Mouse (Mus musculus) lung, adult 2 months (tissue): ENCODE results near the gene Esx1. TPM values are rescaled to one million over a fixed set of nuclear protein-coding genes. Genes with fewer than 3 reads are reported as not detected.

ENCODE experiments used
- DNase-seq: peaks from one replicate; pipeline ENCODE4 v3.0.0; 2022
- H3K4me1 ChIP-seq: fragments of 200-500 bp; 2 replicates; pipeline ENCODE4 v1.6.1; 2011; ENCODE audit warnings: low read length; ENCODE audit not compliant: control insufficient read depth, insufficient read depth
- H3K4me3 ChIP-seq: fragments of 200-500 bp; replicated peaks from 2 replicates; pipeline ENCODE3; 2011; ENCODE audit warnings: low read depth, mild to moderate bottlenecking, control low read depth, low read length; ENCODE audit errors: extremely low read depth
- CTCF ChIP-seq: fragments of 200-500 bp; IDR thresholded peaks from 2 replicates; pipeline ENCODE4 v1.5.1; 2011; ENCODE audit warnings: mild to moderate bottlenecking, low read length, control low read depth; ENCODE audit not compliant: insufficient read depth
- POLR2A ChIP-seq: fragments of 200-500 bp; IDR thresholded peaks from 2 replicates; pipeline ENCODE4 v1.6.1; 2011; ENCODE audit warnings: low read depth, mild to moderate bottlenecking, control low read depth, low read length, borderline replicate concordance; ENCODE audit errors: extremely low read depth
- WGBS: fragments of 180-500 bp; shearing (Covaris S2); methylation state at CpG from one replicate; pipeline ENCODE4 v1.1.7; 2018; 5-methylcytosine and 5-hydroxymethylcytosine counted together
- polyA plus RNA-seq: library from polyadenylated mRNA; depleted of rRNA; stranded (reverse); fragments of >200 nt; gene quantifications from 2 replicates; pipeline ENCODE4 v1.2.3, GENCODE M21; 2012; rRNA removed

The Esx1 gene
- not detected in 2 replicates for polyA plus RNA-seq

- no peak within 1 kb of the TSS for H3K4me3 ChIP-seq
- TF ChIP-seq CTCF, result no peak
- TF ChIP-seq POLR2A, result no peak
Observed at GRCm38 (mm10) chrX:137121718-137122117, at the start of gene Esx1. Esx1 (minus strand) TSS chrX:137122083.

DNA sequence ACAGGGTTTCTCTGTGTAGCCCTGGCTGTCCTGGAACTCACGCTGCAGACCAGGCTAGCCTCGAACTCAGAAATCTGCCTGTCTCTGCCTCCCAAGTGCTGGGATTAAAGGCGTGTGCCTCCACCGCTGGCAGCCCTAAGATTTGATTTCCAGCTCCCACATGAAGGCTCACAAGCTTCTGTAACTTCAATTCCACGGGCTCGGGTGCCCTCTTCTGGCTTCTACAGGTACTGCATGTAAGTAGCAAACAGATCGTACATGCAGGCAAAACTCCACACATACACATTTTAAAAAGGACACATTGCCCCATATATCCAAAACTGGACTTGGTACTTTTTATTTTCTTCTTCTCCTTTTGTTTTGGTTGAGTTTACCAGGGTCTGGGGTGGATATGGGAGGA is 48.1 kb upstream of the Esx1 start:
- no peak for DNase-seq
- no peak overlapping the region for H3K4me3 ChIP-seq
- TF ChIP-seq POLR2A, result no peak
- TF ChIP-seq CTCF, result no peak
- no peaks in the 10 kb centered on the region for H3K4me1 ChIP-seq
- whole genome bisulfite sequencing, result 46% methylated on average over 7 of the region's 7 CpGs

More at GRCm38 (mm10) chrX:137121718-137122117, at the start of gene Esx1:
- H3K4me1 ChIP-seq, result no peaks in the 10 kb centered on the region
- 32% methylated on average over 21 of the region's 21 CpGs for WGBS
- DNase-seq, result no peak

GRCm38 (mm10) chrX:137167658-137168057 is 45.8 kb upstream of the Esx1 start:
- Histone ChIP-seq H3K4me3 (no peak overlapping the region), H3K4me1 (no peaks in the 10 kb centered on the region)
- WGBS, result 62% methylated on average over 7 of the region's 7 CpGs
- DNase-seq, result no peak
- no peak for TF ChIP-seq CTCF
- TF ChIP-seq POLR2A, result no peak

- H3K4me1 ChIP-seq, result no peaks in the 10 kb centered on the region
- no peak for DNase-seq
- WGBS, result 82% methylated on average over 3 of the region's 3 CpGs
- no peak overlapping the region for H3K4me3 ChIP-seq
- TF ChIP-seq CTCF (no peak), POLR2A (no peak)
Observed at GRCm38 (mm10) chrX:137165621-137166020, 43.7 kb upstream of the Esx1 start.

GRCm38 (mm10) chrX:137162700-137163099 is 40.8 kb upstream of the Esx1 start:
- no peak overlapping the region for H3K4me3 ChIP-seq
- no peaks in the 10 kb centered on the region for H3K4me1 ChIP-seq
- DNase-seq, result no peak
- WGBS, result 61% methylated on average over 1 of the region's 1 CpGs
- TF ChIP-seq POLR2A (no peak), CTCF (no peak)

DNA sequence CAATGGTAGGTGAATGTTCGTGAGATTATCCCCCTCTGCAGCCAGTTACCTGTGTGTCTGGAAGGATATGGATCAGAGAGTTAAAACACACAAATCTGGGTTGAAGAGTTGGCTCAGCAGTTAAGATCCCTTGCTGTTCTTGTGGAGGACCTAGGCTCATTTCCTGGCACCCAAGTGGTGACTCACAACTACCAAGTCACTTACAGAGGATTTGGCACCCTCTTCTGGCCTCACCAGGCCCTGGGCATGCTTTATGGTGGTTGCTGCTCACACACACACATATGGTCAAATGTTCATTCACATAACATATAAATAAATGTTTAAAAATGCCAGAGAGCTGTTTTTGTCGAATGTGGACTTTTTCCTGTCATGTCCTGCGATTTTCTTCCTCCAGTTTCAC is 39.1 kb upstream of the Esx1 start:
- no peaks in the 10 kb centered on the region for H3K4me1 ChIP-seq
- no peak overlapping the region for H3K4me3 ChIP-seq
- WGBS, result 57% methylated on average over 3 of the region's 3 CpGs
- no peak for DNase-seq
- TF ChIP-seq POLR2A, result no peak
- TF ChIP-seq CTCF, result no peak

- Histone ChIP-seq H3K4me1 (no peaks in the 10 kb centered on the region), H3K4me3 (no peak overlapping the region)
- no peak for DNase-seq
- TF ChIP-seq CTCF (no peak), POLR2A (no peak)
- WGBS, result 80% methylated on average over 11 of the region's 11 CpGs
Observed at GRCm38 (mm10) chrX:137149050-137149449, 27.2 kb upstream of the Esx1 start.

DNA sequence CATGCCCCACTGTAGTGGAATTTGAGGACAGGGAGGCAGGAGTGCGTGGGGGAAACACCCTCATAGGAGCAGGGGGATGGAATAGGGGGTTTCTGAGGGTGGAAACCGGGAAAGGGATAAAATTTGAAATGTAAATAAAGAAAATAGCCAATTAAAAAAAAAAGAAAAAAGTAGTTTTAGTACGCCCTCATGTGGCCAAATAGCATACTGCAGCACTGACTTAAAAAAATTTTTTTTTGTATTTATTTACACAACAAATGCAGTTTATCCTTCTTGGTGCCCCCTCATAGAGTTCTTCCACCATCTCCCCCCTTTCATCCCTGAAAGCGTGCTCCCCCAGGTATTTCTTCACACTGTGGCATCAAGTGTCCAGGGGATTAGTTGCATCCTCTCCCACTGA is 22.8 kb upstream of the Esx1 start:
- TF ChIP-seq POLR2A (no peak), CTCF (no peak)
- 36% methylated on average over 4 of the region's 4 CpGs for WGBS
- no peak overlapping the region for H3K4me3 ChIP-seq

DNA sequence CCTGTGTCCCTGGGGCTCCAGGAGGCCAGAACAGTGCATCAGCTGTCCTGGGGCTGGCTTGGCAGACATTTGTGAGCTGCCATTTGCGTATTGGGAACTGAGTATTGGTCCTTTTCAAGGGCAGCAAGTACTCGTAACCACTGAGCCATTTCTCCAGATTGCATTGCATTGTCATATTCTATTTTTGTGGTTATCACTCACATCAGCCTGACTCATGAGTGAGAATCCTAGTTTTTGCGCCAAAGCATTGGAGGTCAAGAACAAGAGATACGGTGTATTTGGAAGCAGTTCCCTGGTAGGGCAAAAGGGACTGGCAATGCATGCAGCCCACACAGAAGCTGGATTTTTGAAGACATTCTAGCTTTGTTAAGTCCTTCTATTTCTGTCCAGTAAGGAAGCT is 21.8 kb upstream of the Esx1 start:
- WGBS, result 82% methylated on average over 4 of the region's 4 CpGs

More for the DNA sequence above, 22.8 kb upstream of the Esx1 start:
- no peak for DNase-seq
- no peaks in the 10 kb centered on the region for H3K4me1 ChIP-seq

GRCm38 (mm10) chrX:137142546-137142945 is 20.7 kb upstream of the Esx1 start:
- Histone ChIP-seq H3K4me1 (no peaks in the 10 kb centered on the region), H3K4me3 (no peak overlapping the region)
- DNase-seq, result no peak
- TF ChIP-seq CTCF, result no peak
- WGBS, result 38% methylated on average over 2 of the region's 2 CpGs

More for the DNA sequence above, 21.8 kb upstream of the Esx1 start:
- TF ChIP-seq CTCF, result no peak
- TF ChIP-seq POLR2A, result no peak
- DNase-seq, result no peak
- H3K4me1 ChIP-seq, result no peaks in the 10 kb centered on the region
- no peak overlapping the region for H3K4me3 ChIP-seq
